Mouse (Mus musculus) midbrain, postnatal 0 days (tissue): ENCODE measurements around the gene Sctr. TPM values are rescaled to one million over a fixed set of nuclear protein-coding genes. Genes with fewer than 3 reads are reported as not detected.
A peak's percentile ranks its signal among the peaks of the same experiment; 100 is the strongest.

Experiments
- ATAC-seq: fragments of 200-750 bp; cut with Nextera tagmentation; 2 replicates; pipeline ENCODE4 v1.8.0; 2017; ENCODE audit warnings: moderate number of reproducible peaks, mild to moderate bottlenecking, moderate TSS enrichment, moderate library complexity; ENCODE audit not compliant: low FRiP score
- DNase-seq: peaks from one replicate; pipeline ENCODE4 v3.0.0-alpha.2; 2015; ENCODE audit warnings: low spot score
- H3K27ac ChIP-seq: fragments of 300-500 bp; sonication (generic); 2 replicates; pipeline ENCODE4 v1.5.1; 2014; ENCODE audit warnings: low read depth, mild to moderate bottlenecking, low read length, mixed read lengths
- H3K27me3 ChIP-seq: fragments of 300-500 bp; sonication (generic); 2 replicates; pipeline ENCODE4 v1.6.1; 2014; ENCODE audit warnings: low read length, control low read depth, mixed read lengths; ENCODE audit not compliant: insufficient read depth
- H3K36me3 ChIP-seq: fragments of 300-500 bp; sonication (generic); 2 replicates; pipeline ENCODE4 v1.6.1; 2014; ENCODE audit warnings: low read length, control low read depth, mixed read lengths; ENCODE audit not compliant: insufficient read depth
- H3K4me1 ChIP-seq: fragments of 300-500 bp; sonication (generic); 2 replicates; pipeline ENCODE4 v1.6.1; 2014; ENCODE audit warnings: mild to moderate bottlenecking, control low read depth, antibody characterized with exemption, low read length, mixed read lengths; ENCODE audit not compliant: insufficient read depth
- H3K4me2 ChIP-seq: fragments of 300-500 bp; sonication (generic); 2 replicates; pipeline ENCODE4 v1.6.1; 2014; ENCODE audit warnings: low read depth, mild to moderate bottlenecking, low read length, mixed read lengths; ENCODE audit not compliant: poor library complexity, severe bottlenecking
- H3K4me3 ChIP-seq: fragments of 300-500 bp; sonication (generic); 2 replicates; pipeline ENCODE4 v1.5.1; 2014; ENCODE audit warnings: low read depth, mild to moderate bottlenecking, low read length, moderate library complexity
- H3K9ac ChIP-seq: fragments of 300-500 bp; sonication (generic); replicated peaks from 2 replicates; pipeline ENCODE4 v1.6.1; 2014; ENCODE audit warnings: mild to moderate bottlenecking, low read length, moderate library complexity, mixed read lengths; ENCODE audit not compliant: poor library complexity, severe bottlenecking
- H3K9me3 ChIP-seq: fragments of 300-500 bp; sonication (generic); 2 replicates; pipeline ENCODE4 v1.6.1; 2016; ENCODE audit warnings: low read length, control low read depth
- CTCF ChIP-seq: IDR thresholded peaks from 2 replicates; pipeline ENCODE4 v1.5.1; 2016; ENCODE audit warnings: antibody characterized with exemption, mild to moderate bottlenecking
- WGBS: fragments of 180-500 bp; shearing (Covaris S2); extraction: QIAGEN DNeasy Blood & Tissue Kit; methylation state at CpG from one replicate; pipeline ENCODE4 v1.1.7; 2014; 5-methylcytosine and 5-hydroxymethylcytosine counted together
- polyA plus RNA-seq: library from polyadenylated mRNA; unstranded; fragments of >200 nt; fragmentation: Nextera tagmentation; extraction: Ambion mirVana; gene quantifications from 2 replicates; pipeline ENCODE4 v1.2.1, GENCODE M21; 2015
- total RNA-seq: library from RNA; depleted of rRNA; stranded (reverse); fragments of >200 nt; gene quantifications from 2 replicates; pipeline ENCODE4 v1.2.3, GENCODE M21; 2014

Sctr gene
- total and polyA plus RNA-seq, 2 experiments from 2014 or later: 1.00 to 1.6 TPM

DNA sequence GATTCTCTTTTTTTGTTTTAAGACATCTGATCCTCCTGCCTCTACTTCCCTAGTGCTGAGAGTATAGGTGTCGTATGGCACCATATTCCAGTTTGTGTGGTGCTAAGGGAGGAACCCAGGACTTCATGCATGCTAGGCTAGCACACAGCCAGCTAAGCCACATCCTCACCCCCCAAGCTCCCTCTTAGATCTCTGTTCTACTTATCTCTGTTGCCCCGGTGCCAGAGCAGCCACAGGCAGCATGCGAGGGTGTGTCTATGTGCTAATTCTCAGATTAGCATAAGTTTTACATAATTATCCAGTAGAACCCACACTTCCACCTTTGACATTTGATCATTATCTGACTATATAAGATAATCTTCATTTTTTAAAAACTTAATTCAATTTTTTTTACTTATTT is 88.2 kb downstream of the Sctr start:
- ATAC-seq (no peak), DNase-seq (no peak)
- no peaks in the 10 kb centered on the region for H3K4me1 ChIP-seq
- H3K36me3 ChIP-seq: no peaks in the 10 kb centered on the region
- WGBS: 52% methylated on average over 3 of the region's 3 CpGs
- H3K27me3 ChIP-seq: no peaks in the 10 kb centered on the region
- peaks cover 3% of the 10 kb centered on the region; the same call in 1 of the 2 replicates for H3K9me3 ChIP-seq
- no peak overlapping the region for H3K27ac ChIP-seq
- H3K4me2 ChIP-seq: no peak overlapping the region
- no peak overlapping the region for H3K4me3 ChIP-seq
- no peak overlapping the region for H3K9ac ChIP-seq
- no peak for TF ChIP-seq CTCF

DNA sequence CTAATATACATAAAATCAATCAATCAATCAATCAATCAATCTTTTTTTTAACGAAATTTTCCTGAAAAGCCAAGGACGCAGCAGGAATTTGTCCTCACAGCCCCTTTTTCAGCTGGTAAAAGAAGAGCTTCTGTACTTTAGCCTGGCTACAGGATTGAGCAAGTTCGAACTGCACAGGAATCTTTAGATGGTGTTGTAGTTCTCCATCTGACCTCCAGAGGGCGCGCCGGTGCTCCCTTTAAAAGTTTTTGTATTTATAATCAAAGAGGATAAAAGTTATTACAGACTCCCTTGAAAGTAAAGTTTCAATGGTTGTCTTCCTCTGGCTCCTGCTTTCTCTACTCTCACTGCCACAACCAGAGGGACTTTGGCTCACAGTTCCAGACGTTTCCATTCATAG is 91.6 kb downstream of the Sctr start:
- Histone ChIP-seq H3K4me2 (no peak overlapping the region), H3K9me3 (no peaks in the 10 kb centered on the region; the same call in 1 of the 2 replicates), H3K4me1 (no peaks in the 10 kb centered on the region), H3K27ac (no peak overlapping the region), H3K27me3 (no peaks in the 10 kb centered on the region), H3K4me3 (no peak overlapping the region), H3K9ac (no peak overlapping the region), H3K36me3 (no peaks in the 10 kb centered on the region)
- no peak for ATAC-seq
- TF ChIP-seq CTCF: peak; percentile 73
- 10% methylated on average over 7 of the region's 7 CpGs for WGBS
- DNase-seq: peak; percentile 61

DNA sequence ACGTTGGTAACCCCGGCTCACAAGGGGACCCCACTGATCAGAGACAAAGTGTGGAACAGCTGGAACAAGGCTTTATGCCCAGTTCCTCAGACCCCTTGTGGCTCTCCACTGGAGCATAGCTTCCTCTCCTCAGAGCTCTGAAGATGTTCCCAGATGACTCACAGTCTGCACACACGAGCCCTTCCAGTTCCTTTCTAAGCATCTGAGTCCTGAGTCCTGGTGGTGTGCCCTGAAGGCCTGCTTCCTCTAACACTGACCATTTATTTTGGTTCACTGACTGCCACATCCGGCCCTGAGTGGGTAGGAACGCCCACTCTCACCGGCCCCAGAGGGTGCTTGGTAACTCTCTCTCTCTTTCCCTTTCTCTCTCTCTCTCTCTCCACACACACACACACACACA is 92.8 kb downstream of the Sctr start:
- Histone ChIP-seq H3K4me3 (no peak overlapping the region), H3K27ac (no peak overlapping the region), H3K9me3 (no peaks in the 10 kb centered on the region; the same call in 1 of the 2 replicates), H3K4me1 (no peaks in the 10 kb centered on the region), H3K27me3 (no peaks in the 10 kb centered on the region), H3K36me3 (no peaks in the 10 kb centered on the region), H3K4me2 (no peak overlapping the region), H3K9ac (no peak overlapping the region)
- 59% methylated on average over 6 of the region's 6 CpGs for WGBS
- no peak for ATAC-seq
- DNase-seq: no peak
- no peak for TF ChIP-seq CTCF

DNA sequence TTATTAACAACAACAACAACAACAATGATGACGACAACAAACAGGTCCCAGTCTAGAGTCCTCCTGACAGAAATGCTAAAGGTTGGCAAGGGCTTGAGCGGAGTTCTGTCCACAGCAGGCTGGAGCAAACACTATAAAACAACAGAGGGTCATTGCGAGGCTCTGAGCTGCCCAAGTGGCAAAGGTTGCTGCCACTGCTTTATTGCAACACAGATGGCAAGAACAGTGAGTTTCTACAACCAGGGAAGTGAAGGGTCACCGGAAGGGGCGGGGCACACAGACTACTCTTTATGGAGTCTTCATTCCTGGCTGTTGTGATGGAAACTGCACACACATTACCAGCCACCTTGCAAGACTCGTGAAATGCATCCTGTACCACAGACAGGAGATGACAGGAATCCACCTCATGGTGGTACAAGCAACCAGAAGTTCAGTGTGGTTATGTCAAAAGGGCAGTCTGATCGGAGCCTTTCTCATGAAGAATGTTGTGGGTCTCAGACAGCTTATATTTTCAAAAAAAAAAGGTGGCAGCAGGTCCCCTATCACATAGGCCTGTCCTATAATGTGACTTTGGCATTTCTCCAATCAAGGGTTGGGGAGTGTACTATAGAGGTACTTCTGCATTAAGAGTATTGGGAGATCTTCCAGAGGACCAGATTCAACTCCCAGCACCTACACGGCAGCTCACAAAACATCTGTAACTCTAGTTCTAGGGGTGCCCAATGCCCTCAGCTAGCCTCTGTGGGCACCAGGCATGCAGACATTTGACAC is 93.9 kb downstream of the Sctr start:
- H3K36me3 ChIP-seq: no peaks in the 10 kb centered on the region
- 82% methylated on average over 8 of the region's 8 CpGs for WGBS
- H3K4me2 ChIP-seq: no peak overlapping the region
- H3K27ac ChIP-seq: no peak overlapping the region
- no peaks in the 10 kb centered on the region for H3K27me3 ChIP-seq
- ATAC-seq: no peak
- H3K9me3 ChIP-seq: no peaks in the 10 kb centered on the region; the same call in 1 of the 2 replicates
- H3K4me1 ChIP-seq: no peaks in the 10 kb centered on the region
- TF ChIP-seq CTCF: no peak
- no peak for DNase-seq
- no peak overlapping the region for H3K4me3 ChIP-seq
- no peak overlapping the region for H3K9ac ChIP-seq

DNA sequence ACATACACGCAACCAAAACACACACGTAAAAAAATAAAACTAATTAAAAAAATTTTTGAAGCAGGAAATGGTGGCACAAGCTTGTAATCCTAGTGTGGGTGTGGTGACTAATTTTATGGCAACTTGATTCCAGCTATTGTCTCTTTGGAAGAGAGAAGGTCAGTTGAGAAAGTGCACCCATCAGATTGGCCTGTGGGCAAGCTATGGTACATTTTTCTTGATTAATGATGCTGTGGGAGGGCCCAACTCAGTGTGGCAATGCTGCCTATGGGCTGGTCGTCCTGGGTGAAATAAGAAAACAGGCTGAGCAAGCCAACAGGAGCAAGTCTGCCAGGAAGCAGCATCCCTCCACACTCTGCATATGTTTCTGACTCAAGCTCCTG is 94.5 kb downstream of the Sctr start:
- no peak overlapping the region for H3K4me3 ChIP-seq
- TF ChIP-seq CTCF: no peak
- H3K9ac ChIP-seq: no peak overlapping the region
- DNase-seq: no peak
- no peaks in the 10 kb centered on the region for H3K4me1 ChIP-seq
- 79% methylated on average over 3 of the region's 3 CpGs for WGBS
- H3K27ac ChIP-seq: no peak overlapping the region
- H3K27me3 ChIP-seq: no peaks in the 10 kb centered on the region
- H3K9me3 ChIP-seq: no peaks in the 10 kb centered on the region; the same call in 1 of the 2 replicates
- no peak for ATAC-seq
- H3K4me2 ChIP-seq: no peak overlapping the region
- no peaks in the 10 kb centered on the region for H3K36me3 ChIP-seq

DNA sequence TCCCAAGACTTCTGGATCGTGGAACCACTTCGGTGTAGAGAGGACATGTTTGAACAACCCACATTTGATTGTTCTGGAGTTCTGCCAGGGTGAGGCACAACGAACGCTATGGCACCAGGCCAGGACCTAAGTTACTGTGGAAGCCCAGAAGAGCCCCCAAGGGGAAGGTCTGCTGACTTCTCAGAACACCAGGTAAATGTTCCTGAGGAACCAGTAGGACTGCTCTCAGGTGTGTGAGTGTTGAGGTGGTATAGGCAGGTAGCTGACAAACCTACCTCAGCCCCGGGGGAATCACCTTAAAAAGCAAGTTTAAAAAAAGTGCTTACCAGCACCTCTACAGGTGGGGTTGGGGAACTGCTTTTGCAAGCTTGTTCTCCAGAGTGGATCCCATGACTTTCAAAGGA is 98.9 kb downstream of the Sctr start:
- Histone ChIP-seq H3K4me2 (no peak overlapping the region), H3K27ac (no peak overlapping the region), H3K9ac (no peak overlapping the region), H3K4me3 (no peak overlapping the region), H3K36me3 (no peaks in the 10 kb centered on the region), H3K4me1 (no peaks in the 10 kb centered on the region), H3K9me3 (no peaks in the 10 kb centered on the region; the same call in 1 of the 2 replicates), H3K27me3 (no peaks in the 10 kb centered on the region)
- TF ChIP-seq CTCF: no peak
- no peak for ATAC-seq
- WGBS: 78% methylated on average over 5 of the region's 5 CpGs
- no peak for DNase-seq
